In genomic region chr5:33030425-33031175, GRCm38 (mm10) we compare ENCODE assay signal across 15 mouse cellular contexts. TPM values are rescaled to one million over a fixed set of nuclear protein-coding genes. Genes with fewer than 3 reads are reported as not detected.
DNase-seq lines count a peak whose midpoint lies in the region; ATAC-seq lines count a peak whose summit lies in the region.
"Had no signal": no experiment of that assay in that cellular context is flagged by ENCODE, and none has a peak within 500 bp of the region (broad histone marks: within the 10 kb centered on the region; RNA-seq: fewer than 3 reads in every experiment).

No protein-coding gene starts in this region.

- H3K4me2 ChIP-seq in embryonic facial prominence, embryonic 11.5 days (ENCODE audit: low read depth, low read length): no peak overlapping the region
- H3K4me2 ChIP-seq: intestine, embryonic 15.5 days had no signal

- no peak overlapping the region for H3K9ac ChIP-seq in embryonic facial prominence, embryonic 11.5 days (replicated peaks; ENCODE audit: low read length)
- H3K9ac ChIP-seq: intestine, embryonic 15.5 days had no signal

- DNase-seq in embryonic facial prominence, embryonic 11.5 days (ENCODE audit: low spot score): peak; percentile 53
- no peak for DNase-seq in embryonic facial prominence, embryonic 10.5 days (ENCODE audit: low spot score)
- DNase-seq in right cerebral cortex, postnatal 10 days (ENCODE audit: low spot score in 2 of 2): peak; percentile 33 to 66
- no peak for DNase-seq in right cerebral cortex, postnatal 36 days (ENCODE audit: low spot score in 2 of 2)
- peak; percentile 54 for DNase-seq in mesoderm, embryonic 11.5 days (ENCODE audit: low read depth, low spot score)
- DNase-seq in telencephalon, adult 2 months (ENCODE audit: low read depth, low spot score): peak; percentile 89
- no peak for DNase-seq in layer of hippocampus, postnatal 25 days (ENCODE audit: extremely low spot score in 1 of 2, low spot score in 1 of 2)
- DNase-seq: adrenal gland, postnatal 14 days; cerebellum, adult 9-10 months; liver; lung, postnatal 36 days; thymus, postnatal 36 days had no signal

- 71% methylated on average over 4 of the region's 4 CpGs for WGBS in embryonic facial prominence, embryonic 11.5 days
- 71% methylated on average over 4 of the region's 4 CpGs for whole genome bisulfite sequencing in embryonic facial prominence, embryonic 10.5 days

- no peaks in the 10 kb centered on the region for H3K9me3 ChIP-seq in embryonic facial prominence, embryonic 11.5 days (replicated peaks; ENCODE audit: control insufficient read depth, low read length)
- H3K9me3 ChIP-seq in embryonic facial prominence, embryonic 10.5 days: no peaks in the 10 kb centered on the region
- H3K9me3 ChIP-seq: intestine, embryonic 15.5 days had no signal

- H3K27me3 ChIP-seq in embryonic facial prominence, embryonic 11.5 days (ENCODE audit: control insufficient read depth, insufficient read depth, low read length): no peaks in the 10 kb centered on the region
- no peaks in the 10 kb centered on the region for H3K27me3 ChIP-seq in embryonic facial prominence, embryonic 10.5 days (replicated peaks; ENCODE audit: low read depth, poor library complexity, severe bottlenecking)
- H3K27me3 ChIP-seq: intestine, embryonic 15.5 days had no signal

- no peak for ATAC-seq in embryonic facial prominence, embryonic 11.5 days (replicated peaks; ENCODE audit: insufficient number of reproducible peaks, low FRiP score, low TSS enrichment, low read depth)
- ATAC-seq in CD4-positive, CD25-positive, alpha-beta regulatory T cell, adult 4 months: no peak
- ATAC-seq: intestine, embryonic 15.5 days had no signal

- no peak overlapping the region for H3K4me3 ChIP-seq in embryonic facial prominence, embryonic 11.5 days (ENCODE audit: low read depth, low read length)
- no peak overlapping the region for H3K4me3 ChIP-seq in embryonic facial prominence, embryonic 10.5 days
- H3K4me3 ChIP-seq: erythroblast, embryonic 14.5 days; intestine, embryonic 15.5 days had no signal

- H3K36me3 ChIP-seq in embryonic facial prominence, embryonic 11.5 days (replicated peaks; ENCODE audit: control insufficient read depth, insufficient read depth, low read depth, low read length): peaks cover 2% of the 10 kb centered on the region
- peaks cover 32% of the 10 kb centered on the region for H3K36me3 ChIP-seq in embryonic facial prominence, embryonic 10.5 days (replicated peaks)

- H3K4me1 ChIP-seq in embryonic facial prominence, embryonic 11.5 days (ENCODE audit: control insufficient read depth, insufficient read depth, low read length): no peaks in the 10 kb centered on the region
- peaks cover 13% of the 10 kb centered on the region for H3K4me1 ChIP-seq in embryonic facial prominence, embryonic 10.5 days
- H3K4me1 ChIP-seq: intestine, embryonic 15.5 days had no signal

- no peak overlapping the region for H3K27ac ChIP-seq in embryonic facial prominence, embryonic 11.5 days (replicated peaks; ENCODE audit: low read depth, low read length)
- no peak overlapping the region for H3K27ac ChIP-seq in embryonic facial prominence, embryonic 10.5 days (replicated peaks)
- H3K27ac ChIP-seq: intestine, embryonic 15.5 days had no signal

RNA-seq across cellular contexts. Expression of gene Ywhah, which starts 12.0 kb away (rescaled TPM):
- 479 and 494 TPM in 2 replicates for polyA plus RNA-seq in embryonic facial prominence, embryonic 11.5 days (2014; fragmentation: Nextera tagmentation; extraction: Ambion mirVana)
- polyA plus RNA-seq in embryonic facial prominence, embryonic 10.5 days (2016; fragmentation: Nextera tagmentation; extraction: Ambion mirVana): 421 and 423 TPM in 2 replicates
- 100 to 1,000 TPM; 192 to 194 TPM for polyA plus RNA-seq in CD4-positive, CD25-positive, alpha-beta regulatory T cell, adult 4 months (2017; shearing (Covaris generic))
- total RNA-seq in layer of hippocampus, postnatal 25 days (2021): 1,000 to 10,000 TPM; 1,285 to 1,312 TPM

Comparison
In these comparisons a context has a peak if more than half of its experiments do, and no peak if none do; other contexts are left out.
1. DNase-seq: peak in embryonic facial prominence, embryonic 11.5 days (single experiment), right cerebral cortex, postnatal 10 days (2 of 2), mesoderm, embryonic 11.5 days (single experiment) and telencephalon, adult 2 months (single experiment); none in embryonic facial prominence, embryonic 10.5 days (single experiment), right cerebral cortex, postnatal 36 days (0 of 2) and layer of hippocampus, postnatal 25 days (0 of 2).